Mouse (Mus musculus): Measurements from ENCODE around the gene Nsmf. TPM values are rescaled to one million over a fixed set of nuclear protein-coding genes. Genes with fewer than 3 reads are reported as not detected.

Nsmf gene
- polyA plus RNA-seq, 1 experiment from 2014 or later, result 103 TPM

DNA sequence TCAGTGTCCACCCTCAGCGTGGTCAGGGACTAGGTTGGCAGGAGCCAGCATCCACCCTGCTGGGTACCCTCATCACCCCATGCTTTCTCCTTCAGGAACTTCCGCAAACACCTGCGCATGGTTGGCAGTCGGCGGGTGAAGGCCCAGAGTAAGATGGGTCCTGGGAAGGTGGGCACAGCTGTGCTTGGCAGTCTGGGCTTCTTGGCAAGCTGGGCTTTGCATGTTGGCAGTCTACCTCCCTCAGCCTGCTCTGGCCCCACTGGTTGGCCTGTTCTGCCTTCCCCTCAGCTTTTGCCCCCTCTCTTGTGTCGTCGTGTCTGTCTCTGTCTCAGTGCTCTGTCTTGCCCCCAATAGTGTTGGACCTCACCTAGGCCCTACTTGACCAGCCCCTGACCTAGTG lies 4.8 kb downstream of the Nsmf start:
- Histone ChIP-seq H3K27ac (no peak overlapping the region), H3K4me3 (replicated peaks) (no peak overlapping the region), H3K36me3 (replicated peaks) (peaks cover 61% of the 10 kb centered on the region), H3K9ac (0 out of 2 replicates have a peak overlapping the region, but pooled peaks have one; percentile 8), H3K4me1 (peaks cover 19% of the 10 kb centered on the region), H3K4me2 (no peak overlapping the region), H3K9me3 (no peaks in the 10 kb centered on the region), H3K27me3 (no peaks in the 10 kb centered on the region)
- WGBS, result 91% methylated on average over 7 of the region's 7 CpGs
- no peak for ATAC-seq (ENCODE audit: low FRiP score)

GRCm38 (mm10) chr2:25063523-25063922 lies 9.4 kb downstream of the Nsmf start:
- no peak for ATAC-seq (ENCODE audit: low FRiP score)
- H3K9ac ChIP-seq, result no peak overlapping the region
- no peaks in the 10 kb centered on the region for H3K4me1 ChIP-seq
- no peak overlapping the region for H3K4me2 ChIP-seq
- no peak overlapping the region for H3K4me3 ChIP-seq (replicated peaks)
- H3K9me3 ChIP-seq, result no peaks in the 10 kb centered on the region
- 89% methylated on average over 5 of the region's 5 CpGs for WGBS
- no peaks in the 10 kb centered on the region for H3K27me3 ChIP-seq
- H3K27ac ChIP-seq, result no peak overlapping the region
- H3K36me3 ChIP-seq (replicated peaks), result peaks cover 45% of the 10 kb centered on the region

DNA sequence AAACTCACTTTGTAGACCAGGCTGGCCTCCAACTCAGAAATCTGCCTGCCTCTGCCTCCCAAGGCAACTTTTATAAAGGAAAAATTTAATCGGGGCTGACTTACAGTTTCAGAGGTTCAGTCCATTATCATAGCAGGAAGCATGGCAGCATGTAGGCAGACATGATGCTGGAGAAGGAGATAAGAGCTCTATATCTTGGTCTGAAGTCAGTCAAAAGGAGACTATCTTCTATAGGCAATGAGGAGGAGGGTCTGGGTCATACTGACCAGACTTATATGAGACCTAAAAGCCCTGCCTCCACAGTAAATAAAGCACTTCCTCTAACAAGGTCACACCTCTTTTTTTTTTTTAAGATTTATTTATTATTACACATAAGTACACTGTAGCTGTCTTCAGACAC lies 10.1 kb downstream of the Nsmf start:
- WGBS, result 90% methylated on average over 1 of the region's 1 CpGs
- H3K4me1 ChIP-seq, result no peaks in the 10 kb centered on the region
- no peak for ATAC-seq (ENCODE audit: low FRiP score)

DNA sequence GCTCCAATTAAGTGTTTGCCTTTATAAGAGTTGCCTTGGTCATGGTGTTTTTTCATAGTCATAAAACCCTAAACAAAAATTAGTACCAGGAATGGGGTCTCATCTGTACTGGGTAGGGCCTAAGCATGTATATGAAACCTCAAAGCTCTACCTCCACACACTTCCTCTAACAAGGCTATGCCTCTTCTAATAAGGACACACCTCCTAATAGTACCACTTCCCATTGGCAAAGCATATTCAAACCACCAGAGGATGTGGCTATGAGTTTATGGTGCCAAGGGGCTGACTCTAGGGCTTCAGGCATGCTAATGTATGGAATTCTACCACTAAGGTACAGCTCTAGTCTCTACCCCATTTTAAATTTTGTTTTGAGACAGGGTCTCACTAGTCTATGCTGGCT lies 11.4 kb downstream of the Nsmf start:
- Histone ChIP-seq H3K36me3 (replicated peaks) (peaks cover 25% of the 10 kb centered on the region), H3K4me3 (replicated peaks) (no peak overlapping the region), H3K27me3 (no peaks in the 10 kb centered on the region), H3K27ac (no peak overlapping the region), H3K9me3 (no peaks in the 10 kb centered on the region), H3K4me2 (no peak overlapping the region), H3K9ac (no peak overlapping the region), H3K4me1 (no peaks in the 10 kb centered on the region)
- ATAC-seq (ENCODE audit: low FRiP score), result no peak

More for the DNA sequence above, 10.1 kb downstream of the Nsmf start:
- Histone ChIP-seq H3K4me3 (replicated peaks) (no peak overlapping the region), H3K9me3 (no peaks in the 10 kb centered on the region), H3K9ac (no peak overlapping the region), H3K36me3 (replicated peaks) (peaks cover 38% of the 10 kb centered on the region), H3K27ac (no peak overlapping the region), H3K27me3 (no peaks in the 10 kb centered on the region), H3K4me2 (no peak overlapping the region)

GRCm38 (mm10) chr2:25066552-25066951 lies 12.4 kb downstream of the Nsmf start:
- Histone ChIP-seq H3K4me1 (no peaks in the 10 kb centered on the region), H3K36me3 (replicated peaks) (peaks cover 17% of the 10 kb centered on the region), H3K27me3 (no peaks in the 10 kb centered on the region), H3K4me2 (no peak overlapping the region), H3K27ac (no peak overlapping the region), H3K9ac (no peak overlapping the region), H3K4me3 (replicated peaks) (no peak overlapping the region), H3K9me3 (no peaks in the 10 kb centered on the region)
- WGBS, result 76% methylated on average over 4 of the region's 4 CpGs
- ATAC-seq (ENCODE audit: low FRiP score), result no peak

DNA sequence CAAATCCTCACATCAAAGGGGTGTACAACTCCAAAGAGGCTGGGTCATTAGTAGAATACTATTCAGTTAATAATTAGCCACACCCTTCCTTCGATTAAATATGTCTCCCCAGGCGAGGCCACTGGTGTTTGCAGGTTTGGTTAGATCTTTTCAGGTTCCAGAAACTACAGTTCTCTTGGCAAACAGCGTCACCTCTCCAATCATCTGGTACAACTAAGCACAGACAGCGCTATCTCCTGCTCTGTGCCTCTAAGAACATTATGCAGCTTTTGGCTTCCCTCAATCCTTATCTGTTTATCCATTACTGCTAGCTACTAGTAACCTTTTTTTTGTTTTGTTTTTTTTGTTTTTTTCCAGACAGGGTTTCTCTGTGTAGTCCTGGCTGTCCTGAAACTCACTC lies 15.4 kb downstream of the Nsmf start:
- Histone ChIP-seq H3K27ac (no peak overlapping the region), H3K27me3 (no peaks in the 10 kb centered on the region), H3K4me3 (replicated peaks) (no peak overlapping the region), H3K9ac (no peak overlapping the region), H3K4me2 (no peak overlapping the region), H3K36me3 (replicated peaks) (no peaks in the 10 kb centered on the region), H3K4me1 (no peaks in the 10 kb centered on the region), H3K9me3 (no peaks in the 10 kb centered on the region)
- WGBS, result 83% methylated on average over 4 of the region's 4 CpGs
- ATAC-seq (ENCODE audit: low FRiP score), result no peak

- Histone ChIP-seq H3K4me3 (replicated peaks) (no peak overlapping the region), H3K27me3 (no peaks in the 10 kb centered on the region), H3K4me2 (no peak overlapping the region), H3K4me1 (no peaks in the 10 kb centered on the region), H3K36me3 (replicated peaks) (no peaks in the 10 kb centered on the region), H3K27ac (no peak overlapping the region), H3K9me3 (no peaks in the 10 kb centered on the region), H3K9ac (no peak overlapping the region)
- WGBS, result 90% methylated on average over 4 of the region's 4 CpGs
- no peak for ATAC-seq (ENCODE audit: low FRiP score)
These were observed 18.2 kb downstream of the Nsmf start for GRCm38 (mm10) chr2:25072398-25072797.

GRCm38 (mm10) chr2:25075506-25075905 lies 21.4 kb downstream of the Nsmf start:
- no peak for ATAC-seq (ENCODE audit: low FRiP score)
- no peaks in the 10 kb centered on the region for H3K27me3 ChIP-seq
- 73% methylated on average over 4 of the region's 4 CpGs for WGBS
- no peaks in the 10 kb centered on the region for H3K4me1 ChIP-seq
- no peak overlapping the region for H3K4me2 ChIP-seq
- no peak overlapping the region for H3K4me3 ChIP-seq (replicated peaks)
- no peak overlapping the region for H3K27ac ChIP-seq
- no peaks in the 10 kb centered on the region for H3K9me3 ChIP-seq
- H3K9ac ChIP-seq, result no peak overlapping the region
- no peaks in the 10 kb centered on the region for H3K36me3 ChIP-seq (replicated peaks)

DNA sequence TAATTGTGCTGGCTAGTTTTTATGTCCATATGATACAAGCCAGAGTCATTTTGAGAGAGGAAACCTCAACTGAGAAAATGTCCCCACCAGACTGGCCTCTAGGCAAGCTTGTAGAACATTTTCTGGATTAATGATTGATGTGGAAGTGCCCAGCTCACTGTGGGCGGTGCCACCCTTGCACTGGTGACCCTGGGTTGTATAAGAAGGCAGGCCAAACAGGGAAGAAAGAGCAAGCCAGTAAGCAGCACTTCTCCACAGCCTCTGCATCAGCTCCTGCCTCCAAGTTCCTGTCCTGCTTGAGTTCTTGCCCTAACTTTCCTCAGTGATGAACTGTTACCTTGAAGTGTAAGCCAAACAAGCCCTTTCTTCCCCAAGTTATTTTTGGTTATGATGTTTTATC lies 24.8 kb downstream of the Nsmf start:
- ATAC-seq (ENCODE audit: low FRiP score), result no peak
- no peak overlapping the region for H3K4me3 ChIP-seq (replicated peaks)
- H3K9ac ChIP-seq, result no peak overlapping the region
- H3K4me1 ChIP-seq, result no peaks in the 10 kb centered on the region
- H3K9me3 ChIP-seq, result no peaks in the 10 kb centered on the region
- WGBS, result 61% methylated on average over 1 of the region's 1 CpGs
- no peaks in the 10 kb centered on the region for H3K27me3 ChIP-seq
- H3K36me3 ChIP-seq (replicated peaks), result no peaks in the 10 kb centered on the region
- H3K27ac ChIP-seq, result no peak overlapping the region
- H3K4me2 ChIP-seq, result no peak overlapping the region

- Histone ChIP-seq H3K4me3 (replicated peaks) (no peak within 1 kb of the TSS), H3K27ac (no peak within 1 kb of the TSS), H3K4me2 (no peak within 1 kb of the TSS), H3K4me1 (no peaks in the 10 kb centered on the region), H3K27me3 (no peaks in the 10 kb centered on the region), H3K36me3 (replicated peaks) (no peaks in the 10 kb centered on the region), H3K9me3 (no peaks in the 10 kb centered on the region), H3K9ac (no peak within 1 kb of the TSS)
- no peak for ATAC-seq (ENCODE audit: low FRiP score)
- WGBS, result 76% methylated on average over 5 of the region's 5 CpGs
These were observed 25.9 kb downstream of the Nsmf start, which contains the start of gene Entpd8 for GRCm38 (mm10) chr2:25080076-25080475. Gene Entpd8, plus strand, starts transcription at chr2:25080304.

GRCm38 (mm10) chr2:25083697-25084096 lies 29.5 kb downstream of the Nsmf start:
- 83% methylated on average over 4 of the region's 4 CpGs for WGBS
- no peaks in the 10 kb centered on the region for H3K36me3 ChIP-seq (replicated peaks)
- ATAC-seq (ENCODE audit: low FRiP score), result no peak
- H3K27me3 ChIP-seq, result no peaks in the 10 kb centered on the region
- H3K4me2 ChIP-seq, result no peak overlapping the region
- no peak overlapping the region for H3K9ac ChIP-seq
- H3K4me3 ChIP-seq (replicated peaks), result no peak overlapping the region
- H3K9me3 ChIP-seq, result no peaks in the 10 kb centered on the region
- no peaks in the 10 kb centered on the region for H3K4me1 ChIP-seq
- H3K27ac ChIP-seq, result no peak overlapping the region

GRCm38 (mm10) chr2:25085571-25085970 lies 31.4 kb downstream of the Nsmf start:
- Histone ChIP-seq H3K27ac (no peak overlapping the region), H3K9ac (no peak overlapping the region), H3K9me3 (no peaks in the 10 kb centered on the region), H3K36me3 (replicated peaks) (no peaks in the 10 kb centered on the region), H3K27me3 (peaks cover 2% of the 10 kb centered on the region; the same call in 1 of the 2 replicates), H3K4me1 (no peaks in the 10 kb centered on the region), H3K4me3 (replicated peaks) (no peak overlapping the region), H3K4me2 (no peak overlapping the region)
- WGBS, result 95% methylated on average over 5 of the region's 5 CpGs
- no peak for ATAC-seq (ENCODE audit: low FRiP score)

- Histone ChIP-seq H3K4me2 (no peak overlapping the region), H3K9ac (no peak overlapping the region), H3K4me3 (replicated peaks) (no peak overlapping the region), H3K36me3 (replicated peaks) (no peaks in the 10 kb centered on the region), H3K9me3 (no peaks in the 10 kb centered on the region), H3K27me3 (peaks cover 3% of the 10 kb centered on the region; the same call in 1 of the 2 replicates), H3K27ac (no peak overlapping the region), H3K4me1 (no peaks in the 10 kb centered on the region)
- 100% methylated on average over 2 of the region's 2 CpGs for WGBS
- no peak for ATAC-seq (ENCODE audit: low FRiP score)
These were observed 33.7 kb downstream of the Nsmf start for GRCm38 (mm10) chr2:25087842-25088241.
